11 mouse cellular contexts compared by ENCODE assay signal in the genomic region with DNA sequence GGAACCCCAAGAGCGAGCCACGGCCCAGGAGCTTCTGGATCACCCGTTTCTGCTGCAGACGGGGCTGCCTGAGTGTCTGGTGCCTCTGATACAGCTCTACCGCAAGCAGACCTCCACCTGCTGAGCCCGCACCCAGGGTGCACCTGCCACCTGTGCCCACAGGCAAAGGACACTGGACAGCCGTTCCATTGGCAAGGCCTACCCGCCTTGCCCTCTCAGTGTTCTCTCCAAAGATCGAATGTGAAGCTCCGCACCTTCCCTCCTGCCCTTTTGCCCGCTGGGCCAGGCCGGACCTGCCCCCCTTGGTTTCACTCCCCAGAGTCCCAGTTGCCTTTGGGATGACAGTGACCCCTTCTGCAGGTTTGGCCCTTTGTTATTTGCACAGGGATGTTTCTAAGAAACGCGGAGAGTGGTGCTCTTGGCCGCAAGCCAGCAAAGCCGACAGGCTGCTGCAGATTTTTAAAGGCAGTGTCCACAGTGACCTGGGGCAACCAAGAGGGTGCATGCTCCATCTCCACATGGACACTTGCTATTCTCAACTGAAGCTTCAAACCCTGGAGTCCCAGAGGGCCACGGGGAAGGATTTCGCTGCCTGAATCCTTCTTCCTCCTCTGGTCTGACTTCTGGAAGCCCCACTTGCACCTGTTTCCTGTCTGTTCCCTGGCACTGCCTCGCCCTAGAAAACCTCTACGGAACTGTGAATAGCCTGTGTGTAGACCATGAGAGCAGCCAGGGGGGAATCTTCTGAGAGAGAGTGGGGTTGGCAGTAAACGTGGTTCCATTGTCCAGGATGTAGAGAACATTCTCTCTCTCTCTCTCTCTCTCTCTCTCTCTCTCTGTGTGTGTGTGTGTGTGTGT. TPM values are rescaled to one million over a fixed set of nuclear protein-coding genes. Genes with fewer than 3 reads are reported as not detected.
DNase-seq lines count a peak whose midpoint lies in the region; TF ChIP-seq lines count a peak whose summit lies in the region.
"Had no signal": no experiment of that assay in that cellular context is flagged by ENCODE, and none has a peak within 500 bp of the region (broad histone marks: within the 10 kb centered on the region; RNA-seq: fewer than 3 reads in every experiment).

No protein-coding gene starts in this region.

- DNase-seq in adrenal gland, postnatal 14 days = peak; percentile 49
- DNase-seq in adrenal gland, postnatal 4 days (ENCODE audit: low spot score in 2 of 2) = no peak
- DNase-seq in kidney, adult 18-20 months = peak; percentile 57
- DNase-seq in kidney, adult 11 months = no peak
- peak; percentile 25 for DNase-seq in induced T-regulatory cell, adult 2 months (ENCODE audit: low read depth)
- no peak for DNase-seq in c-Kit-positive CD71-positive TER-119-positive erythroid progenitor cells, embryonic 14.5 days (ENCODE audit: low spot score)
- no peak for DNase-seq in hindbrain, embryonic 10.5 days (ENCODE audit: low spot score)

- no peak overlapping the region for H3K27ac ChIP-seq in hindbrain, embryonic 10.5 days
- H3K27ac ChIP-seq: layer of hippocampus, adult 2 months; limb, embryonic 12.5 days had no signal

- 57% methylated on average over 21 of the region's 21 CpGs for WGBS in hindbrain, embryonic 10.5 days

- H3K4me3 ChIP-seq in C2C12 (ENCODE audit: insufficient read depth, poor library complexity, severe bottlenecking) = no peak overlapping the region
- no peak overlapping the region for H3K4me3 ChIP-seq in hindbrain, embryonic 10.5 days
- H3K4me3 ChIP-seq: layer of hippocampus, adult 2 months; limb, embryonic 12.5 days had no signal

- no peaks in the 10 kb centered on the region for H3K9me3 ChIP-seq in hindbrain, embryonic 10.5 days
- H3K9me3 ChIP-seq: limb, embryonic 12.5 days had no signal

- no peaks in the 10 kb centered on the region for H3K36me3 ChIP-seq in C2C12 (ENCODE audit: control insufficient read depth, insufficient read depth)
- no peaks in the 10 kb centered on the region for H3K36me3 ChIP-seq in hindbrain, embryonic 10.5 days
- H3K36me3 ChIP-seq: limb, embryonic 12.5 days had no signal

- H3K79me3 ChIP-seq in C2C12 (ENCODE audit: low read depth) = no peaks in the 10 kb centered on the region

- no peak for TF ChIP-seq CTCF in C2C12 (IDR thresholded peaks at IDR 0.05; ENCODE audit: control insufficient read depth, insufficient read depth, insufficient read length)

- peaks cover 11% of the 10 kb centered on the region for H3K27me3 ChIP-seq in C2C12 (ENCODE audit: control insufficient read depth, insufficient read depth, insufficient read length)
- H3K27me3 ChIP-seq in hindbrain, embryonic 10.5 days (ENCODE audit: insufficient read depth, poor library complexity, severe bottlenecking) = peaks cover 84% of the 10 kb centered on the region

- peaks cover 29% of the 10 kb centered on the region for H3K4me1 ChIP-seq in hindbrain, embryonic 10.5 days (replicated peaks)

- no peak overlapping the region for H3ac ChIP-seq in C2C12 (ENCODE audit: control insufficient read depth, insufficient read length, low read depth)

- H3K79me2 ChIP-seq in C2C12 (ENCODE audit: control insufficient read depth, insufficient read depth) = no peaks in the 10 kb centered on the region

TF ChIP-seq in C2C12, 6 proteins besides CTCF, POLR2A, EP300 and RAD21:
- TF ChIP-seq MYOD1 (IDR thresholded peaks at IDR 0.05; ENCODE audit: control insufficient read depth, insufficient read length, low read depth) = peak; percentile 44
- TF ChIP-seq MAX (IDR thresholded peaks at IDR 0.05) = no peak
TF ChIP-seq in C2C12: peak in this region for 1.

RNA-seq across cellular contexts. Expression of a gene that starts 7.1 kb away (rescaled TPM):
- total RNA-seq in adrenal gland, postnatal 14 days (2021) = 0.15 and 0.30 TPM in 2 replicates
- total RNA-seq in adrenal gland, postnatal 4 days (2021) = under 1 TPM; 0.20 to 0.59 TPM
- polyA plus RNA-seq in C2C12 (2012; fragmentation: generic; extraction: Trizol) = 0.02 TPM
- not detected in 2 replicates for polyA plus RNA-seq in hindbrain, embryonic 10.5 days (2016; fragmentation: Nextera tagmentation; extraction: Ambion mirVana)
- polyA plus RNA-seq: limb, embryonic 12.5 days; stomach, embryonic 14.5 days had no signal

RNA-seq across cellular contexts. Expression of a gene that starts 31.6 kb away (rescaled TPM):
- total RNA-seq in adrenal gland, postnatal 14 days (2021) = 1.1 and 8.7 TPM in 2 replicates
- 1 to 10 TPM; 2.2 to 2.7 TPM for total RNA-seq in adrenal gland, postnatal 4 days (2021)
- polyA plus RNA-seq in C2C12 (2012; fragmentation: generic; extraction: Trizol) = not detected
- 0.31 and 0.43 TPM in 2 replicates for polyA plus RNA-seq in hindbrain, embryonic 10.5 days (2016; fragmentation: Nextera tagmentation; extraction: Ambion mirVana)

RNA-seq across cellular contexts. Expression of a gene that starts 33.6 kb away (rescaled TPM):
- total RNA-seq in adrenal gland, postnatal 14 days (2021) = 10.5 and 12.7 TPM in 2 replicates
- 10 to 100 TPM; 13.8 to 16.3 TPM for total RNA-seq in adrenal gland, postnatal 4 days (2021)
- 0.13 TPM for polyA plus RNA-seq in C2C12 (2012; fragmentation: generic; extraction: Trizol)
- polyA plus RNA-seq in hindbrain, embryonic 10.5 days (2016; fragmentation: Nextera tagmentation; extraction: Ambion mirVana) = 0.25 and 0.90 TPM in 2 replicates

RNA-seq across cellular contexts. Expression of a gene that starts 48.9 kb away (rescaled TPM):
- total RNA-seq in adrenal gland, postnatal 14 days (2021) = 28.8 and 30.0 TPM in 2 replicates
- total RNA-seq in adrenal gland, postnatal 4 days (2021) = 10 to 100 TPM; 27.8 to 30.8 TPM
- 10.3 TPM for polyA plus RNA-seq in C2C12 (2012; fragmentation: generic; extraction: Trizol)
- 22.1 and 22.9 TPM in 2 replicates for polyA plus RNA-seq in hindbrain, embryonic 10.5 days (2016; fragmentation: Nextera tagmentation; extraction: Ambion mirVana)

Comparison
In these comparisons a context has a peak if more than half of its experiments do, and no peak if none do; other contexts are left out.
1. DNase-seq: peak in adrenal gland, postnatal 14 days (single experiment), kidney, adult 18-20 months (single experiment) and induced T-regulatory cell, adult 2 months (single experiment); none in adrenal gland, postnatal 4 days (0 of 2), kidney, adult 11 months (single experiment), c-Kit-positive CD71-positive TER-119-positive erythroid progenitor cells, embryonic 14.5 days (single experiment) and hindbrain, embryonic 10.5 days (single experiment).